Mouse (Mus musculus): ENCODE data around the gene Tars2. TPM values are rescaled to one million over a fixed set of nuclear protein-coding genes. Genes with fewer than 3 reads are reported as not detected.
A peak's percentile ranks its signal among the peaks of the same experiment; 100 is the strongest.
"Not testable (repeated sequence)": the region's sequence is repeated elsewhere in the genome, so short reads cannot be mapped to it uniquely, and the experiment has no call there.

Tars2 gene
- 10 to 100 TPM; 36.2 to 40.6 (median 37.4) TPM for total RNA-seq (2022)

- DNase-seq (ENCODE audit: low spot score in 2 of 2): no peak
Measured at GRCm38 (mm10) chr3:95760106-95760505, at the start of gene Tars2. TSS of gene Tars2 (minus strand) at chr3:95760206.

- no peak for DNase-seq (ENCODE audit: low spot score in 2 of 2)
Measured at GRCm38 (mm10) chr3:95808384-95808783, 48.4 kb upstream of the Tars2 start.

DNA sequence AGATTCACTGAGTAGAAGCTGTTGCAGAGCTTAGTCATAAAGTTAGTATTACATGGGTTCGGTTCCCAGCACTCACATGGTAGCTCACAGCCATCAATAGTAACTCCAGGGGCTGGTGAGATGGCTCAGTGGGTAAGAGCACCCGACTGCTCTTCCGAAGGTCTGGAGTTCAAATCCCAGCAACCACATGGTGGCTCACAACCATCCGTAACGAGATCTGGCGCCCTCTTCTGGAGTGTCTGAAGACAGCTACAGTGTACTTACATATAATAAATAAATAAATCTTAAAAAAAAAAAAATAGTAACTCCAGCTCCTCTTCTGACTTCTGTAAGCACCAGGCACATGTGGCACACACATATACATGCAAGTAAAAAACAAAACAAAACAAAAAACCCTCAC is 47.6 kb upstream of the Tars2 start:
- not testable (repeated sequence) for DNase-seq (ENCODE audit: low spot score in 2 of 2)

- no peak for DNase-seq (ENCODE audit: low spot score in 2 of 2)
Measured at GRCm38 (mm10) chr3:95806677-95807076, 46.7 kb upstream of the Tars2 start.

DNA sequence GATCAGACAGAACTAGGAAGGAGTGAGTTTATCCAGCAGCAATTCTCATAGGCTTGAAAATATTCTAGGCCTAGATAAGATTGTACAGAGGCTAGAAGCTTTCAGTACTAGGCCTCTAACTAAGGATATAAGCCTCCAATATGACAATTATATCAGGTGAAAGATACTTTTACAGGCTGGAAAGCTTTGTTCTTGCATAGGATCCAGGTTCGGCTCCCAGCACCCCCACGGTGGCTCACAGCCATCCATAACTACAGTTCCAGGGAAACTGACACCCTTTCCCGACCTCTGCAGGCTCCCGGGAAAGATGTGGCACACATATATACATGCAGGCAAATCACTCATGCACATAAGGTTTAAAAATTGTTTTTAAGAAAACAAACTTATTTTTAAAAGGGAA is 43.8 kb upstream of the Tars2 start:
- no peak for DNase-seq (ENCODE audit: low spot score in 2 of 2)

GRCm38 (mm10) chr3:95798756-95799155 is 38.8 kb upstream of the Tars2 start:
- no peak for DNase-seq (ENCODE audit: low spot score in 2 of 2)

DNA sequence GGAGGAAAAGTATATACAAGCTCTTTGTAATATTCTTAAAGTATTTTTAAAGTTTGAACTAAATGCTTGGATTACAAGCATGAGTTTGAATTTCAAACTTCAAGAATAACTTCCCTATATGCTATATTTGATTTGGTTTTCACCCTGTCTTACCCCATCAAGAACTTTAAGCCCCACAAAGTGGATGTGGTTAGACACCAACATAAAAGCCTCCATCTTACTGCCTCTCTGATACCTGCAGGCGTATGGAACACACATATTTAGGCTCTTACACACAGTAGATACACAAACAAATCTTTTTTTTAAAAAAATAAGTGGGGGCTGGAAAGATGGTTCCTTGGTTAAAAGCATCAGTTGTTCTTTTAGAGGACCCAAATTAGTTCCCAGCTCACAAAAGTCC is 34.3 kb upstream of the Tars2 start:
- no peak for DNase-seq (ENCODE audit: low spot score in 2 of 2)

- DNase-seq (ENCODE audit: low spot score in 2 of 2): no peak
Measured at GRCm38 (mm10) chr3:95793662-95794061, 33.7 kb upstream of the Tars2 start.

- no peak for DNase-seq (ENCODE audit: low spot score in 2 of 2)
Measured at GRCm38 (mm10) chr3:95785501-95785900, 25.5 kb upstream of the Tars2 start.

- no peak for DNase-seq (ENCODE audit: low spot score in 2 of 2)
Measured at GRCm38 (mm10) chr3:95771985-95772384, 12.0 kb upstream of the Tars2 start.

DNA sequence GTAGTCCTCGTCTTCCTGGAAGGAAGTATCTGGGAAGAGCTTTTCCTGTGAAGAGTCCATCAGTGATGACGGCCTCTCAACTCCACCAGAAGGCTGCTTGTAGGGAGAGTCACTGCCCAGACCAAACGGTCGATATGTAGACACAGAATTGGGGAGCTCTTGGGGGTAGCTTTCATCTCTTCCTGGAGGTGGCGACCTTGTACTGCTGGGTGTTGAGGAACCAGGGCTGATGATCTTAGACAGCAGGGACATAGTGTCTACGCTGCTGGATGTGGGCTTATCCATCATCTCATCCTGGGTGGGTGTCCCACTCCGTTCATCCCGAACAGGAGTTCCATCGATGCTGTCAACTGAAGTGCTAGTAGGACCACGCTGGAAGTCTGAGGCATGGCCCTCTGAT is 5.5 kb upstream of the Tars2 start:
- DNase-seq (ENCODE audit: low spot score in 2 of 2): no peak

GRCm38 (mm10) chr3:95763811-95764210 is 3.8 kb upstream of the Tars2 start:
- no peak for DNase-seq (ENCODE audit: low spot score in 2 of 2)

DNA sequence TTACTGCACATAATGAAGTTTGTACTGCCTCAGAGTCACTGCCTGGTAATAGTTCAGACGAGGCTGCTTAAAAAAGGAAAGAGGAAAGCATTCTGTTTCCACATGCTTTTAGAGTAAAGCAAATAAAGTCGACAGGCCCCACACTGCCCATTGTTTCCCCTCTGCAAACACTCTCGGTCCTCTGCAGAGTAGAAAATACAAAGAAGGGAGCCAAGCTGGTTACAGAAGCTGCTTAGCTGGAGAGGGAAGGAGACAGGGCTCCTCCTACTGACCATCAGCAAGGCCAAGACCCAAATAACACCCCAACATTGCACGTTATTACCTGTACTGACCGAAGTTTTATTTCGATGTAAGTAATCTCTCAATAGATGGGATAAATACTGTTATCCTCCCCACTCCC is 3.0 kb upstream of the Tars2 start:
- DNase-seq (ENCODE audit: low spot score in 2 of 2): no peak

- DNase-seq (ENCODE audit: low spot score in 2 of 2): no peak
Measured at GRCm38 (mm10) chr3:95761771-95762170, 1.8 kb upstream of the Tars2 start.

DNA sequence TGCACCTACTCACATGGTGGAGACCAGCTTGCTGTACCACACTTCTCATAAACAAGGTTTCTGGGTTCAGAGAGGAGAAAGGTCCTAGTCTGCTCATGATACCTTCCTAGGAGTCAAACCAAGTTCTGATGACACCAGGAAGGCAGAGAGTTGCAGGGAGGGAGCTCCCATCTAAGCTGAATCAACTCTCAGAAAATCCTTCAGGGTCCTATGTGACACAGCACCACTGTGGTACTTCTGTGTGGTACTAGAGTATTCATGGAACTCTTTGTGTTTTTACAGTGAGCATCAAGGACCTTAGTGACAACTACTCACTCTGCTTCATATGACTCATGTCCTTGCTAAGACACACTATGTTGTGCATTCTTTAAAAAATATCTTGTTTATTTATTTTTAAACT is 650 bp upstream of the Tars2 start:
- no peak for DNase-seq (ENCODE audit: low spot score in 2 of 2)

GRCm38 (mm10) chr3:95758467-95759218 is 1.4 kb downstream of the Tars2 start:
- DNase-seq (ENCODE audit: low spot score in 2 of 2): no peak

GRCm38 (mm10) chr3:95756808-95757207 is 3.2 kb downstream of the Tars2 start:
- DNase-seq (ENCODE audit: low spot score in 2 of 2): no peak

DNA sequence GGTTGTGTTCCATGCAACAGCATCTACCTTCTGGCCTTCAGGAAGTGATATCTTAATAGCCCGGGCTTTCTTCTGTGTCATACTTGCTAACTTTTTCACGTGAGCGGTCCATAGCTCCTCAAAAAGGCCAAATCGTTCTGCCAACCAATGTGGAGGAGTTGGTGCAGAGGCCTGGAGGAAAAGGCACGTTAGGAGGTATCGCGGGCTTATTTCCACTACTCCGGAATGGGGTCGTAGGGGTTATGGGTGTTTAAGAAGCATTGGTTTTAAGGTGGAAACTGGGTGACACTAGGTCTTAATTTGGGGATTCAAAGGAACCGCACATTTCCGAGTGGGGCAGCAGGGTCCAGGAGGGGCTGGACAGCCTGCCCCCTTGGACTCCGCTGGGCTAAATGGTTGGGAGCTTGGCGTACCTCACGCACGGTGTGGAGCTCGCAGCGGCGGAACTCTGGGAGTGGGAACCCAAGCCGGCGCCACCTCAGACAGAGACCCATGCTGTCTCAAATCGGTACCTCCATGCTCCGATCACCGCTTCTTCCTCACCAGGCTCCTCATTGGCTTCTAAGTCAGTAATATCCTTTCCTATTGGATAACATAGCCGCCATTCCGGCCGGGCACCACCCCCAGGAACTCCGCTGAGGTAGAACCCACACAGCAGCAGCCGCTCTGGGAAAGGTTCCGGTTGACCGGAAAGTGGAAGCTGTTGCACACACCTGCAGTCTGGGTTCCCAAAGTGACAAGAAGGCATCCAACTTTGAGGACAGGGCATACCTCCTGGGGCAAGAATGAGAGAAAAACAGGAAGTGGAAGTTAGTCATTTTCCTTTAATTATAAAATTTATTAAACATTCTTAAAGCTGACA is 5.4 kb downstream of the Tars2 start:
- DNase-seq (ENCODE audit: low spot score in 2 of 2): peak; percentile 93 to 94

DNA sequence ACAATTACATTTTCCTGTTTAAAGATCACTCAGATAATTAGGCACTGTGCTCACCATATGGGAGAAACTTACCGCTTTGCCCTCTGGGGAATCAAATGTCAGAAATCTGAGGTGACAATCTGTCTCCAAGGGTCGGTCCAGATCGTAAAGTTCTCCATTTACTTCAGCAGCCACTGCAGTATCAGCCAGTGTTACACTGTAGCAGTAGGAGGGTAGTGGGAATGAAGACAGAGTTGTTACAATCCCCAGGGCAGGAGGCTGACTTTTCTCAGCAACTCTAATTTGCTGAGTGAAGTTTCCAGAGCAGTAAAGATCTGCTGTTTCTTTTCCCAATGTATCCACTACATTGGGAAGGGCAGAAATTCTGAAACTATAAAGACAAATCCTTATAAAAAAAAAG is 7.1 kb downstream of the Tars2 start:
- no peak for DNase-seq (ENCODE audit: low spot score in 2 of 2)

DNA sequence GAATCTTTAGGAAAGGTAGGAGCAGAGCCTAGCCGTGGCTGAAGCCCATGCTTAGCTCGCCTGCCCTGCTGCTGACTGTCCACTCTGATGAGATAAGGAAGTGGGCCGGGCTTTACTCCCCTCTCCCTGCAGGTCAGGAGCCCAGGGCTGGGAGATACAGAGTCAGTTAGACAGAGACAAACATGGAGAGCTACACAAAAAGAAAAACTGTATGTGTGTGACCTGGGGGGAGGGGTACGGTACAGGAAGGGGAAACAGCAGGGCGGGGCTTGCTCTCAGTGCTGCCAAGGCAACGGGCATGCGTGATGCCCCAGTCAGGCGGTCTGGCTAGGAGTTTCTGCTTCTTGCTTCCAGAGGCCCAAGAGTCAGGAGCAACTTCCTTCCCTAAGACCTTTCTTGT is 19.6 kb downstream of the Tars2 start:
- DNase-seq (ENCODE audit: low spot score in 2 of 2): no peak

- peak; percentile 30 to 49 for DNase-seq (ENCODE audit: low spot score in 2 of 2)
Measured at GRCm38 (mm10) chr3:95739353-95740104, 20.5 kb downstream of the Tars2 start, which contains the start of gene Ecm1. TSS of gene Ecm1 (minus strand) at chr3:95739569.

Data from left cerebral cortex, adult 8-10 months (tissue).